Mouse (Mus musculus): ENCODE data around the gene Fnbp1l. TPM values are rescaled to one million over a fixed set of nuclear protein-coding genes. Genes with fewer than 3 reads are reported as not detected.

Fnbp1l gene
- total and polyA plus RNA-seq, 3 experiments, result 1.5 to 2.0 (median 2.0) TPM

- no peaks in the 10 kb centered on the region for H3K9me3 ChIP-seq (replicated peaks; ENCODE audit: low read length)
- no peaks in the 10 kb centered on the region for H3K36me3 ChIP-seq (replicated peaks in 1 of 2; ENCODE audit: control insufficient read depth in 1 of 2, insufficient read depth in 1 of 2, low read length in 1 of 2)
- DNase-seq (ENCODE audit: extremely low read depth), result no peak
- H3K79me2 ChIP-seq (replicated peaks; ENCODE audit: control insufficient read depth, extremely low read depth, insufficient read depth, poor library complexity, severe bottlenecking), result no peaks in the 10 kb centered on the region
- H3K27me3 ChIP-seq (replicated peaks), result no peaks in the 10 kb centered on the region
- H3K4me2 ChIP-seq (ENCODE audit: insufficient read depth, low read depth, poor library complexity, severe bottlenecking), result peak overlapping the region; percentile 41; the same call in 1 of the 2 replicates
- dilution Hi-C loops (cut with MboI; ENCODE audit: extremely low pct_ligation_motif_present, extremely low pct_unique_long_range_greater_than_20kb, low sequenced_read_pairs) (no loop called here), in situ Hi-C loops (cut with MboI; ENCODE audit: low pct_ligation_motif_present, low pct_unique_long_range_greater_than_20kb, low sequenced_read_pairs) (no loop called here)
- no peak overlapping the region for H3K27ac ChIP-seq (ENCODE audit: insufficient read depth, low read depth)
- no peak overlapping the region for H3K9ac ChIP-seq (ENCODE audit: insufficient read depth, low read depth)
- H3K4me3 ChIP-seq (replicated peaks in 1 of 3; ENCODE audit: low read depth in 2 of 3, low read length in 2 of 3, poor library complexity in 1 of 3), result no peak overlapping the region
- peaks cover 0 to 10% of the 10 kb centered on the region in 2 experiments; a peak in 2 of 4 replicates for H3K4me1 ChIP-seq (ENCODE audit: control insufficient read depth in 1 of 2, insufficient read depth in 2 of 2)
- TF ChIP-seq NRF1 (IDR thresholded peaks at IDR 0.05; ENCODE audit: low read depth, low read length) (no peak), MAX (IDR thresholded peaks at IDR 0.05; ENCODE audit: low read length) (no peak), KAT2A (IDR thresholded peaks at IDR 0.05; ENCODE audit: insufficient replicate concordance, low read length) (no peak), EP300 (IDR thresholded peaks at IDR 0.05; ENCODE audit: low read length) (peak; percentile 58; the same call in 1 of the 2 replicates), SMC3 (IDR thresholded peaks at IDR 0.05; ENCODE audit: low read depth, low read length) (no peak), USF2 (conservative IDR thresholded peaks at IDR 0.05; ENCODE audit: low read depth, low read length) (no peak), IRF4 (IDR thresholded peaks at IDR 0.05; ENCODE audit: low read depth, low read length) (peak; percentile 67), MEF2A (IDR thresholded peaks at IDR 0.05; ENCODE audit: borderline replicate concordance, low read depth, low read length) (no peak; the same call in 1 of the 2 replicates), CTCF (conservative IDR thresholded peaks at IDR 0.05 in 1 of 2, IDR thresholded peaks at IDR 0.05 in 1 of 2; ENCODE audit: low read depth in 2 of 2, low read length in 2 of 2) (no peak), JUN (IDR thresholded peaks at IDR 0.05; ENCODE audit: insufficient read depth, low read depth, low read length) (no peak), ZKSCAN1 (IDR thresholded peaks at IDR 0.05; ENCODE audit: borderline replicate concordance, low read depth, low read length) (no peak), USF1 (IDR thresholded peaks at IDR 0.05; ENCODE audit: low read depth, low read length) (no peak), HCFC1 (IDR thresholded peaks at IDR 0.05; ENCODE audit: low read depth, low read length) (no peak), CHD1 (IDR thresholded peaks at IDR 0.05; ENCODE audit: low read depth, low read length) (no peak), PAX5 (IDR thresholded peaks at IDR 0.05; ENCODE audit: low read length) (no peak), RCOR1 (conservative IDR thresholded peaks at IDR 0.05; ENCODE audit: low read depth, low read length) (no peak), JUND (conservative IDR thresholded peaks at IDR 0.05; ENCODE audit: low read depth, low read length) (no peak), BHLHE40 (IDR thresholded peaks at IDR 0.05; ENCODE audit: low read depth, low read length) (no peak), ZNF384 (IDR thresholded peaks at IDR 0.05; ENCODE audit: low read depth, low read length) (no peak), TCF12 (IDR thresholded peaks at IDR 0.05; ENCODE audit: low read depth, low read length) (0 out of 2 replicates have a peak, but pooled peaks have one; percentile 18), TBP (conservative IDR thresholded peaks at IDR 0.05; ENCODE audit: low read depth, low read length) (no peak), UBTF (IDR thresholded peaks at IDR 0.05; ENCODE audit: low read depth, low read length) (no peak), ZMIZ1 (IDR thresholded peaks at IDR 0.05; ENCODE audit: low read depth, low read length) (no peak), ETS1 (conservative IDR thresholded peaks at IDR 0.05; ENCODE audit: low read depth, low read length) (peak; percentile 22; the same call in 1 of the 2 replicates), SIN3A (IDR thresholded peaks at IDR 0.05; ENCODE audit: low read length) (no peak), GABPA (IDR thresholded peaks at IDR 0.05; ENCODE audit: insufficient replicate concordance, low read depth, low read length) (no peak), POLR2A (IDR thresholded peaks at IDR 0.05; ENCODE audit: low read depth, low read length) (no peak), MAZ (IDR thresholded peaks at IDR 0.05; ENCODE audit: low read depth, low read length) (no peak), CHD2 (IDR thresholded peaks at IDR 0.05; ENCODE audit: low read length) (no peak), NELFE (IDR thresholded peaks at IDR 0.05; ENCODE audit: low read depth, low read length) (no peak), MXI1 (IDR thresholded peaks at IDR 0.05; ENCODE audit: low read depth, low read length) (no peak), MAFK (IDR thresholded peaks at IDR 0.05; ENCODE audit: insufficient replicate concordance, low read length) (no peak), RAD21 (IDR thresholded peaks at IDR 0.05; ENCODE audit: low read depth, low read length) (no peak), ZC3H11A (IDR thresholded peaks at IDR 0.05; ENCODE audit: low read depth, low read length) (no peak)
Measured at GRCm38 (mm10) chr3:122566112-122566511, 53.4 kb downstream of the Fnbp1l start.

Measured in CH12.LX (cell line).